Mouse (Mus musculus) MEL (cell line): Measurements from ENCODE around the gene Gm49353. TPM values are rescaled to one million over a fixed set of nuclear protein-coding genes. Genes with fewer than 3 reads are reported as not detected.

Experiments
- DNase-seq: peaks from one replicate; pipeline ENCODE4 v3.0.0; 2011; ENCODE audit warnings: low read depth, low spot score
- H3K27ac ChIP-seq: 2 replicates; pipeline ENCODE4 v1.5.1; 2012; ENCODE audit warnings: low read depth, mild to moderate bottlenecking, control low read depth, low read length, moderate library complexity; ENCODE audit not compliant: control insufficient read depth
- H3K27me3 ChIP-seq, 2 experiments: fragments of 150-350 bp in 1 of 2; sonication (generic) in 1 of 2; 2 replicates each; pipeline ENCODE4 v1.6.1; 2012; ENCODE audit warnings: low read length in 2 of 2, mild to moderate bottlenecking in 2 of 2, improper control_type of control experiment in 1 of 2, moderate library complexity in 1 of 2; ENCODE audit not compliant: insufficient read depth in 2 of 2, control insufficient read depth in 1 of 2
- H3K36me3 ChIP-seq, 2 experiments: 2 replicates each; pipeline ENCODE4 v1.6.1; 2012 to 2014; ENCODE audit warnings: low read length in 2 of 2, improper control_type of control experiment in 1 of 2, inconsistent platforms in 1 of 2, mild to moderate bottlenecking in 1 of 2; ENCODE audit not compliant: insufficient read depth in 2 of 2, control insufficient read depth in 1 of 2
- H3K4me1 ChIP-seq, 2 experiments: fragments of 150-350 bp in 1 of 2; sonication (generic) in 1 of 2; 2 replicates each; pipeline ENCODE4 v1.6.1; 2012; ENCODE audit warnings: low read length in 2 of 2, improper control_type of control experiment in 1 of 2, mild to moderate bottlenecking in 1 of 2; ENCODE audit not compliant: insufficient read depth in 2 of 2, control insufficient read depth in 1 of 2
- H3K4me3 ChIP-seq, 2 experiments: fragments of 150-350 bp in 1 of 2; sonication (generic) in 1 of 2; 2 replicates each; pipeline ENCODE4 v1.5.1; 2012; ENCODE audit warnings: low read depth in 2 of 2, low read length in 2 of 2, mild to moderate bottlenecking in 2 of 2, moderate library complexity in 2 of 2, control low read depth in 1 of 2, improper control_type of control experiment in 1 of 2; ENCODE audit not compliant: control insufficient read depth in 1 of 2, insufficient read depth in 1 of 2
- H3K79me2 ChIP-seq: 2 replicates; pipeline ENCODE4 v1.6.1; 2012; ENCODE audit warnings: mild to moderate bottlenecking, low read length, moderate library complexity; ENCODE audit not compliant: control insufficient read depth, poor library complexity, insufficient read depth
- H3K9ac ChIP-seq: 2 replicates; pipeline ENCODE4 v1.6.1; 2012; ENCODE audit warnings: low read depth, mild to moderate bottlenecking, control low read depth, low read length, moderate library complexity; ENCODE audit not compliant: control insufficient read depth, poor library complexity, severe bottlenecking
- H3K9me3 ChIP-seq: fragments of 150-350 bp; sonication (generic); replicated peaks from 2 replicates; pipeline ENCODE4 v1.6.1; 2012; ENCODE audit warnings: mild to moderate bottlenecking, low read length, improper control_type of control experiment, moderate library complexity; ENCODE audit not compliant: insufficient read depth
- BHLHE40 ChIP-seq: IDR thresholded peaks from 2 replicates; pipeline ENCODE4 v1.6.1; 2012; ENCODE audit warnings: low read depth, mild to moderate bottlenecking, inconsistent platforms, low read length, improper control_type of control experiment, borderline replicate concordance
- CHD1 ChIP-seq: IDR thresholded peaks from 2 replicates; pipeline ENCODE4 v1.6.1; 2012; ENCODE audit warnings: low read depth, mild to moderate bottlenecking, inconsistent platforms, low read length, improper control_type of control experiment
- ELF1 ChIP-seq: IDR thresholded peaks from 2 replicates; pipeline ENCODE4 v1.6.1; 2014; ENCODE audit warnings: low read depth, mild to moderate bottlenecking, inconsistent platforms, low read length, improper control_type of control experiment, moderate library complexity
- EP300 ChIP-seq, 2 experiments: IDR thresholded peaks; 2 replicates each; pipeline ENCODE4 v1.6.1; 2011; ENCODE audit warnings: improper control_type of control experiment in 2 of 2, low read length in 2 of 2, low read depth in 1 of 2, mild to moderate bottlenecking in 1 of 2
- ETS1 ChIP-seq: IDR thresholded peaks from 2 replicates; pipeline ENCODE4 v1.6.1; 2012; ENCODE audit warnings: low read depth, mild to moderate bottlenecking, inconsistent platforms, low read length, improper control_type of control experiment, moderate library complexity
- GABPA ChIP-seq: IDR thresholded peaks from 2 replicates; pipeline ENCODE4 v1.6.1; 2012; ENCODE audit warnings: low read depth, mild to moderate bottlenecking, inconsistent platforms, low read length, improper control_type of control experiment, moderate library complexity
- MAZ ChIP-seq: IDR thresholded peaks from 2 replicates; pipeline ENCODE4 v1.6.1; 2012; ENCODE audit warnings: low read depth, mild to moderate bottlenecking, inconsistent platforms, low read length, improper control_type of control experiment
- MEF2A ChIP-seq: IDR thresholded peaks from 2 replicates; pipeline ENCODE4 v1.6.1; 2014; ENCODE audit warnings: low read depth, mild to moderate bottlenecking, inconsistent platforms, low read length, improper control_type of control experiment; ENCODE audit not compliant: poor library complexity, insufficient replicate concordance, severe bottlenecking; ENCODE audit errors: extremely low read depth
- MYB ChIP-seq: IDR thresholded peaks from 2 replicates; pipeline ENCODE4 v1.6.1; 2011; ENCODE audit warnings: mild to moderate bottlenecking, low read depth, low read length, improper control_type of control experiment
- NELFE ChIP-seq: IDR thresholded peaks from 2 replicates; pipeline ENCODE4 v1.6.1; 2011; ENCODE audit warnings: low read depth, low read length, improper control_type of control experiment
- RCOR1 ChIP-seq: IDR thresholded peaks from 2 replicates; pipeline ENCODE4 v1.6.1; 2012; ENCODE audit warnings: low read depth, mild to moderate bottlenecking, inconsistent platforms, low read length, improper control_type of control experiment
- SIN3A ChIP-seq: IDR thresholded peaks from 2 replicates; pipeline ENCODE4 v1.6.1; 2012; ENCODE audit warnings: low read length, improper control_type of control experiment, inconsistent platforms
- SMC3 ChIP-seq: IDR thresholded peaks from 2 replicates; pipeline ENCODE4 v1.6.1; 2011; ENCODE audit warnings: low read depth, low read length, improper control_type of control experiment
- TBP ChIP-seq: IDR thresholded peaks from 2 replicates; pipeline ENCODE4 v1.8.0; 2011; ENCODE audit warnings: low read depth, low read length, improper control_type of control experiment
- TCF12 ChIP-seq: IDR thresholded peaks from 2 replicates; pipeline ENCODE4 v1.6.1; 2014; ENCODE audit warnings: low read depth, mild to moderate bottlenecking, inconsistent platforms, low read length, improper control_type of control experiment, moderate library complexity
- USF1 ChIP-seq: IDR thresholded peaks from 2 replicates; pipeline ENCODE4 v1.6.1; 2014; ENCODE audit warnings: low read depth, mild to moderate bottlenecking, inconsistent platforms, low read length, improper control_type of control experiment, moderate library complexity
- ZMIZ1 ChIP-seq: IDR thresholded peaks from 2 replicates; pipeline ENCODE4 v1.6.1; 2012; ENCODE audit warnings: low read depth, mild to moderate bottlenecking, inconsistent platforms, low read length, improper control_type of control experiment, moderate library complexity
- polyA plus RNA-seq, 2 experiments: library from polyadenylated mRNA; stranded (reverse) in 1 of 2; unstranded in 1 of 2; fragments of >175 nt in 1 of 2; fragments of >200 nt in 1 of 2; gene quantifications; 2 replicates each; pipeline versions ENCODE4 v1.2.1 to v1.2.4; 2012; ENCODE audit warnings: low replicate concordance in 2 of 2, low read depth in 1 of 2; ENCODE audit not compliant: insufficient read length in 2 of 2, insufficient read depth in 1 of 2, missing spikeins in 1 of 2
- total RNA-seq: library from RNA; depleted of rRNA; stranded (reverse); fragments of 300-350 nt; gene quantifications from 2 replicates; pipeline ENCODE4 v1.2.3, GENCODE M21; 2012

The Gm49353 gene
- total and polyA plus RNA-seq, 3 experiments = not detected

- H3K36me3 ChIP-seq = no peaks in the 10 kb centered on the region
- H3K9ac ChIP-seq = no peak overlapping the region
- no peaks in the 10 kb centered on the region for H3K4me1 ChIP-seq
- DNase-seq = no peak
- H3K27me3 ChIP-seq = no peaks in the 10 kb centered on the region
- H3K27ac ChIP-seq = no peak overlapping the region
- no peaks in the 10 kb centered on the region for H3K79me2 ChIP-seq
- H3K9me3 ChIP-seq = no peaks in the 10 kb centered on the region
- H3K4me3 ChIP-seq = no peak overlapping the region
- no peak for TF ChIP-seq TBP
Observed at GRCm38 (mm10) chr10:29216957-29217356, 18.2 kb downstream of the Gm49353 start.

GRCm38 (mm10) chr10:29217451-29217850 is 18.7 kb downstream of the Gm49353 start:
- Histone ChIP-seq H3K4me1 (no peaks in the 10 kb centered on the region), H3K27me3 (no peaks in the 10 kb centered on the region), H3K36me3 (no peaks in the 10 kb centered on the region), H3K9me3 (no peaks in the 10 kb centered on the region), H3K4me3 (no peak overlapping the region), H3K27ac (no peak overlapping the region), H3K9ac (no peak overlapping the region), H3K79me2 (no peaks in the 10 kb centered on the region)
- TF ChIP-seq ZMIZ1 (no peak), ETS1 (no peak), NELFE (no peak), EP300 (IDR thresholded peaks at IDR 0.05; ENCODE audit: low read depth in 1 of 2, low read length in 2 of 2) (no peak), BHLHE40 (no peak), USF1 (no peak), CHD1 (no peak), MEF2A (no peak), MYB (no peak), MAZ (no peak), GABPA (no peak), SMC3 (no peak), SIN3A (no peak), ELF1 (no peak), RCOR1 (no peak)
- DNase-seq = no peak

GRCm38 (mm10) chr10:29225329-29225728 is 26.6 kb downstream of the Gm49353 start:
- no peaks in the 10 kb centered on the region for H3K36me3 ChIP-seq
- TF ChIP-seq TCF12 = no peak
- TF ChIP-seq, all 39 proteins: peak for 0
- Histone ChIP-seq H3K9me3 (no peaks in the 10 kb centered on the region), H3K4me3 (no peak overlapping the region), H3K79me2 (no peaks in the 10 kb centered on the region), H3K27ac (no peak overlapping the region), H3K4me1 (no peaks in the 10 kb centered on the region), H3K27me3 (no peaks in the 10 kb centered on the region), H3K9ac (no peak overlapping the region)
- DNase-seq = no peak
